Mouse (Mus musculus): Measurements from ENCODE around the gene Trmt1. TPM values are rescaled to one million over a fixed set of nuclear protein-coding genes. Genes with fewer than 3 reads are reported as not detected.

Trmt1 gene
- polyA plus RNA-seq, 1 experiment, result 157 TPM

GRCm38 (mm10) chr8:84689091-84689915 lies 3.2 kb downstream of the Trmt1 start:
- DNase-seq (ENCODE audit: extremely low spot score in 1 of 2, low spot score in 1 of 2), result peak; percentile 85 to 96

DNA sequence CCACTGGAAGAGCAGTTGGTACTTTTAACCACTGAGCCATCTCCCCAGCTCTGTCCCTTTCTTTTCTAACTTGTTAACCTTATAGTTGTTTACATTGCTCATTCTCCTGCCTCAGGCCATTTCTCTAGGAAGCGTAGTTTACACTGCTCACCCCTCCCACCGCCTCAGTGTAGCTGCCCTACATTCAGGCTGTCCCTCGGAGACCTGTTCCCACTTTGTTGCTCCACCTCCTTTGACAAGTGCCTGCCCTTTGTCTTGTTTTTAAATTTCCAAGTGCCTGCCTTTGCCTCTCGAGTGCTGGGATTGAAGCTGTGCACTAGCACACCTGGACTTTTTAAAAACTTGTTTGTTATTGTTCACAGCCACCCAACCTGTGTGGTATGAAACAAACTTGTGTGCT lies 7.2 kb downstream of the Trmt1 start:
- DNase-seq (ENCODE audit: extremely low spot score in 1 of 2, low spot score in 1 of 2), result no peak

GRCm38 (mm10) chr8:84695140-84695539 lies 9.0 kb downstream of the Trmt1 start:
- DNase-seq (ENCODE audit: extremely low spot score in 1 of 2, low spot score in 1 of 2), result no peak

DNA sequence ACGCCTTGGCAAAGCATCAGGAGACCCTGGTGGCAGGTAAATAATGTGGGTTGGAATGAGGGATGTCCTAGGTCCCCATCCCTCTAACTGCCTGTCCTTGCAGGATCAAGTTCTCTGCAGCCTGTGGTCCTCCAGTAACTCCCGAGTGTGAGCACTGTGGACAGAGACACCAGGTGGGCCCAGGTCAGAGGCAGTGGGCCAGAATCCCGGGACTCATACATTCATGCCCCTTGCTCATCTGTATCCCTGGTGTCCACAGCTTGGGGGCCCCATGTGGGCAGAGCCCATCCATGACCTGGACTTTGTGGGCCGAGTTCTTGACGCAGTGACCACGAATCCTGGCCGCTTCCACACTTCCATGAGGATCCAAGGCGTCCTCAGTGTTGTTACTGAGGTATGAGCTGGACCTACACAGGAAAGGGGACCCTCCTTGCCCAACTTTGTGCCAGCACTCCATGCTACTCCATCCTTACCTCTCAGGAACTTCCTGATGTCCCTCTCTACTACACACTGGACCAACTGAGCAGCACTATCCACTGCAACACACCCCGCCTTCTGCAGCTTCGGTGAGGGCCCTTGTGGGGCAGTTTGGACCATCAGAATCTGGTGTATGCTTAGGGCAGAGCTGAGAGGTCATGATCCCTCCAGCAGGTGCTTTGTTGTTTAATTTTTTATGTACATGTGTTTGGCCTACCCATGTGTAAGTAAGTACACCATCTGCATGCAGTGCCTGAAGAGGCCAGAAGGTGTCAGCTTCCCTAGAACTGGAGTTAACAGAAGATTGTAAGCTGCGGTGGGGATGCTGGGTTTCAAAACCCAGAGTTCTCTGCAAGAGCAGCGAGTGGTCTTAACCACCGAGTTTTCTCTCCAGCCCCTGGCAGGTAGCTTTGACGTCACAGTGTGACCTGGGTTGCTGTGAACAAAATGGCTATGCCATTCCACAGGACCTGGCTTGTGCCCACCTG lies 11.3 kb downstream of the Trmt1 start:
- DNase-seq (ENCODE audit: extremely low spot score in 1 of 2, low spot score in 1 of 2), result peak in 1 of 2 experiments; percentile 61

GRCm38 (mm10) chr8:84698288-84698687 lies 12.2 kb downstream of the Trmt1 start:
- no peak for DNase-seq (ENCODE audit: extremely low spot score in 1 of 2, low spot score in 1 of 2)

DNA sequence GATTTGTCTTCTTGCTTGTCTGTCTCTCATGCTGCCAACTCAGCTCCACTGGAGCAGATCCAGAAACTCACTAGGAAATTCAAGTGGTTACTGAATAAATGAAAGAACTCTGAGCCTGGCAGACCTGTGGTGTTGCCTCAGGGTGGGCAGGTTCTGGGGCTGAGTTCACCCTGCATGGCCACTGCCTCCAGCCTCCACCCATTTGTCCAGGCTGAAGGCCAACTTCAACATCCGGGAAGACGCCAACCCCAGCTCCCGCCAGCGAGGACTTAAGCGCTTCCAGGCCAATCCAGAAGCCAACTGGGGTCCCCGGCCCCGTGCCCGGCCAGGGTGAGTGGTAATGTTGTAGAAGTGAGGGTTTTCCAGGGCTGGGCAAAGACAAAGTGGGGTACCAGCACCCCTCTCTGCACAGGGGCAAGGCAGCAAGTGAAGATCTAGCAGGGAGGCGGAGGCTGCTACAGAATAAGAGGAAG lies 12.9 kb downstream of the Trmt1 start:
- DNase-seq (ENCODE audit: extremely low spot score in 1 of 2, low spot score in 1 of 2), result no peak

- peak in 1 of 2 experiments; percentile 69 for DNase-seq (ENCODE audit: extremely low spot score in 1 of 2, low spot score in 1 of 2)
Observed at GRCm38 (mm10) chr8:84699861-84700322, 13.8 kb downstream of the Trmt1 start.

- DNase-seq (ENCODE audit: extremely low spot score in 1 of 2, low spot score in 1 of 2), result no peak
Observed at GRCm38 (mm10) chr8:84700526-84700925, 14.4 kb downstream of the Trmt1 start.

GRCm38 (mm10) chr8:84700941-84701911 lies 15.1 kb downstream of the Trmt1 start, which contains the start of gene Lyl1:
TSS of gene Lyl1 (plus strand) at chr8:84701457.
- DNase-seq (ENCODE audit: extremely low spot score in 1 of 2, low spot score in 1 of 2), result no peak

DNA sequence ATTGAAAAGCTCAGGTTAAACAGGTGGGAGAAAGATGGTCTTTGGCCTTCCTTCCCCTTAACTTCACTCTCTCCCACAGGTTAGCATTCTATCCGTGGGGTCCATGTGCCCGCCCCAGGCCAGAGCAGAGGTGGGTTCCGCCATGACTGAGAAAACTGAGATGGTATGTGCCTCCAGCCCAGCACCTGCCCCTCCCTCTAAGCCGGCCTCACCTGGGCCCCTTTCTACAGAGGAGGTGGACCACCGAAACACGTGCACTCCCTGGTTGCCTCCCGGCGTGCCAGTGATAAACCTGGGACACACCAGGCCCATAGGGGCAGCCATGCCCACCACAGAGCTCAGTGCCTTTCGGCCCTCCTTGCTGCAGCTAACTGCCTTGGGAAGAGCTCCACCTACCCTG lies 16.5 kb downstream of the Trmt1 start:
- no peak for DNase-seq (ENCODE audit: extremely low spot score in 1 of 2, low spot score in 1 of 2)

- DNase-seq (ENCODE audit: extremely low spot score in 1 of 2, low spot score in 1 of 2), result no peak
Observed at GRCm38 (mm10) chr8:84702963-84703465, 16.9 kb downstream of the Trmt1 start.

- DNase-seq (ENCODE audit: extremely low spot score in 1 of 2, low spot score in 1 of 2), result no peak
Observed at GRCm38 (mm10) chr8:84703466-84704249, 17.6 kb downstream of the Trmt1 start.

GRCm38 (mm10) chr8:84704356-84704755 lies 18.2 kb downstream of the Trmt1 start:
- DNase-seq (ENCODE audit: extremely low spot score in 1 of 2, low spot score in 1 of 2), result peak in 1 of 2 experiments; percentile 72

GRCm38 (mm10) chr8:84704867-84705831 lies 19.0 kb downstream of the Trmt1 start:
- no peak for DNase-seq (ENCODE audit: extremely low spot score in 1 of 2, low spot score in 1 of 2)

DNA sequence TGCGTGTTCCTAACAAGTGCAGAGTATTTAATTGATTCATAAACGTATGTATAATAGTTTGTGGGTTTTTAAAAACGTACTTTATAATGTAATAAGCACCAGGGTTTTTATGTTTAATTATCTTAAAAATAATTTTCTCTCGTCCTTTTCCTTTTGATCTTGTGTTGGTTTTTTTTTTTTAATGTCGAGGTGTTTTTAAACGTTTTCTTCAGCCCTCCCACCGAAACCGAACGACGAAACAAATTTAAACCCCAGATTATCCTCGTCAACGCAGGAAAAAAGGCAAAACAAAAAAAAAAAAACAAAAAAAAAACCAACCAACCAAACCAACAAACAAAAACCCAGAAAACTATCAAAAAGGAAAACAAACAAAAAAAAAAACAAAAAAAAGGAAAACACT lies 19.9 kb downstream of the Trmt1 start:
- no peak for DNase-seq (ENCODE audit: extremely low spot score in 1 of 2, low spot score in 1 of 2)

GRCm38 (mm10) chr8:84706610-84707266 lies 20.6 kb downstream of the Trmt1 start:
- no peak for DNase-seq (ENCODE audit: extremely low spot score in 1 of 2, low spot score in 1 of 2)

DNA sequence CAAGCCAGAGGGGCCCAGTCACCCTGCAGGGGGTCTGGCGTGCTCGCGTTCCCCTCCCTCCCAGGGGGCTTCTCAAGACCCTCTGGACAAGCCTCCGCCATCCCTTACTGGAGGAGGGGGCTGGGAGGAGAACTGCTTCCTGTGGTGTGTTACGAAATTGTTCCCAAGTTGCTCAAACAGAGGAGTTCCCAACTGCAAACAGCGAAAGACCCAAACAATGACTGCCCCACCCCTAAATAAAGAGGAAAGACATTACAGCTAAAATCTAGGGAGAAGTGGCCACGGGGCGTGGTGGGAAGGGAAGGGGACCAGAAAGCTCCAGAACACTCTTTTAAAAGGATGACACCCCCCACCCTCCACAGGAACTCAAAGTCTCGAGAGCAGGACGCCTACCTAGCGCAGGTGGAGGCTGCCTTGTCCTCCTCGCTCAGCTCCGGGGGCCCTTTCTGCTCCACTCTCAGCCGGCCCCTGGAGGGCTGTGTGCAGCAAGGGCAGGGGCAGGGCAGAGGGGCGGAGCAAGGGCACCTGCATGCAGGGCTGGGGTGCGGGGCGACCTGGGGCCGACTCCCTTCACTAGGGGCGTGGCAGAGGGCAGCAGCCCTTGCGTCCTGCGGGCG lies 21.3 kb downstream of the Trmt1 start:
- no peak for DNase-seq (ENCODE audit: extremely low spot score in 1 of 2, low spot score in 1 of 2)
